Mouse (Mus musculus) liver, adult 2 months (tissue): ENCODE results near the gene Prss45.

Experiments used
- CTCF ChIP-seq: fragments of 200-500 bp; IDR thresholded peaks from 2 replicates; pipeline ENCODE4 v1.5.1; 2011; ENCODE audit warnings: low read depth, low read length, control low read depth
- POLR2A ChIP-seq: fragments of 200-500 bp; IDR thresholded peaks from 2 replicates; pipeline ENCODE4 v1.6.1; 2011; ENCODE audit warnings: low read length, control low read depth; ENCODE audit not compliant: insufficient read depth; ENCODE audit errors: extremely low read depth

DNA sequence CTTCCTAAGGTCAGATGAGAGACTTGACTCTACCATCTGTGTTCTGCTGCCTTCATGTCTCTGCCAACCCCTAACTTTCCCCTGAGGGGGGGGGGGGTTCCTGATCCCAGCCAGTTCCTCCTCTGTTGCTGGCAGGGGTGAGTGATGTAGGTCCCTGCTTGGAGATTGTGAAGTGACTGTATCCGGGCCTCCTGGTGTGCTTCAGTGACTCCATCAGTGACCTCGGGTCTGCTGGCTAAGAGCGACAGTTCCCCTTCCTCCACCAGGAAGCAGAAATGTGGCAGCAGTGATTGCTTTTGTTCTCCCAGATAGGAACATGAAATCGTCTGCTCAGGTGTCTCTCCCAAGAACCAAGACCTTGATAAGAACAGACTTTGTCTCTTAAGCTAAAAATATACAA is 22.5 kb downstream of the Prss45 start:
- no peak for TF ChIP-seq CTCF
- no peak for TF ChIP-seq POLR2A
